Mouse (Mus musculus) T-cell, adult 2 months (primary cell): ENCODE measurements around the gene Traf3ip3.

Source experiments
- DNase-seq: peaks from one replicate; pipeline ENCODE4 v3.0.0; 2022; ENCODE audit warnings: low spot score

Gene Traf3ip3

DNA sequence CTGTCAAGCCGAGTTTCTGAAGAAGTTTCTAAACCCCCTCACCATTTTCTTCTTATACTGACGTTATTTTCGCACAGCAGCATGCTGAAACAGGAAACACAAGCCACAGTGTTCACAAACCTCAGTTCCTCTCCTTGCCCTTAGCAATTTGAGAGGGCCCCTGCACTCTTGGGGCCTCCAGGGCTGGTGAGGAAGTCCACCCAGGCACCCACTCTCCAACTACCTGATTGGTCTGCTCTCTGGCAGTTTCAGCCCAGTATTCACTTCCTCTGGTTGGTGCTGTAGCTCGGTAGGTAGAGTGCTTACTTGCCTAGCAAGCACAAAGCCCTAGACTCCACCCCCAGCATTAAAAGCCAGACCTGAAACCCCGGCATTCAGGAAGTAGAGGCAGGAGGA is at the start of gene Traf3ip3:
TSS of gene Traf3ip3 (minus strand) at position 321 of the 396 bp plus-strand sequence.
- peak; percentile 93 for DNase-seq

DNA sequence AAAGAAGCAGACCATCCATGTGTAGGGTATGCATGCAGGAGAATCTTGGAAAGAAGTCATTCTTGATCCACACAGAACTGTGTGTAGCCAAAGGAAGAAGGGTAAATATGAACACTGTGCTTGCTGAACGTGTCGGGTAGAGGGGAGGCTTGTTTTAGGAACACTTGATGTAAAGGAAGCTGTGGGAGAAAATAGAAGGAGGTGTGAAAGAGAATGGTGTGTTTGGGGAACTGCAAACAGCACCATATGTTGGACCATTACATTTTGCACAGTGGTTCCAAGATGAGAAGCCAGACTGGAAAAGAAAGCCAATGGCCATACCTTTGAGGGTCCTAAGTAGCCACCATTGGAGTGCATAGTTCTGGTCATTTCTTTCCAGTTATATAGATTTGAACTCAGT is 48.5 kb upstream of the Traf3ip3 start:
- DNase-seq = no peak

DNA sequence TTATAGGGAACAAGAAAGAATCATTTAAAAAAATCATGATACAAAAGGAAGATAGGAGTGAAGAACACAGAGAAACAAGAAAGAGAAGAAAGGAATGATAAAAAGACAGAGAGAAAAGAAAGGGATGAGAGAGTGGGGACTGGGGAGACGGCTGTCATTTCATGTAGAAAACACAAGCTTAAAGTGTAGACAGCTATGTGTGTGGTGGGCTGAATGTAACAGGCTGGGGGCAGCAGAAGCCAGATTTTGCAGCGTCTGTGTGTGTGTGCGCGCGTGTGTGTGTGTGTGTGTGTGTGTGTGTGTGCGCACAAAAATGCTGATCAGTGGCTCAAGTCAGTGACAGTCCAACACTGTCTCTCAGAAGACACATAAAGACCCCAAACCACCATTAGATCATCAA is 42.7 kb upstream of the Traf3ip3 start:
- no peak for DNase-seq

DNA sequence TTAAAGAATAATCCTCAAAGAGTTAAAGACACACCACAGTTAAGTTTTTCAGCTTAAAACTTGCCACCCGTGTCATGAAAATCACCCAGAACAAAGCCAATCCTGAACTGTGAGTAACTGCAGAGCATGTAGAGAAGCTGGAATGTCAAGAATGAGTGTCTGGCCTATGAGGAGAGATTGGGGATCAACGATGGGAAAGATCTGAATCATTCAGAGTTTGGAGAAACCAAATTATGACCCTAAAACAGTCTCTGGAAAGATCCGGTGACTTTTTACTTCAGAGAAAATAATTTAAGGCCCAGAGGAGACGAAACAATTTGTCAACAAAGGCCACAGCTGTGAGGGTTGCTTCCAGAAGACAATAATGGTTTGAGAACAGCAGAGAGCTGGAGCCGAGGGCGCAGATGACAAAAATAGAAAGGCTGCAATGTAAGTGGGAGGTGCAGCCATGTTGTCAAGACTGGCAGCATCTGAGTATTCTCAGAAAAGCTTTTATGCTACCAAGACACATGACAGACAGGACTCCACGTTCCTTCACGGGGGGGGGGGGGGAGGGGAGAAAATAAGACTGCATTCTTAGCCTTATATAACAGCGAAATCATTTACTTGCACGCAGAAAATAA is 42.2 kb upstream of the Traf3ip3 start:
- no peak for DNase-seq

DNA sequence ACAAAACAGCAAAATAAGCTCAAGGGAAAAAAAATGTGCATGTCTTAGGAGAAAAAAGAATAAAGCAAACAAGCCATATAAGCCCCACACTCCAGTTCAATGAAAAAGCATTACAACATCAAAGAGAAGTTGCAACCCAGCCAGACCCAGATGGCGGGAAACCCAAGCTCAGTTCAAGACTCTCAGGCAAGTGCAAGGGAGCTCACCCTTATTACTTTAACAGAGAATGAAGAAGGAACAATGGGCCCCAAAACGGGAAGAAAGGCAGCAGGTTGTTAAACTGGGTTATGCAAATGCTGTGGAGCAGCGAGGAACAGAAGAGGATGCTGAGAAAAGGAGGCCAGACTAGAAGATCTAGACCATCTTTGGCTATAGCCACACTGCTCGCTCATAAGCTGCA is 41.4 kb upstream of the Traf3ip3 start:
- no peak for DNase-seq

DNA sequence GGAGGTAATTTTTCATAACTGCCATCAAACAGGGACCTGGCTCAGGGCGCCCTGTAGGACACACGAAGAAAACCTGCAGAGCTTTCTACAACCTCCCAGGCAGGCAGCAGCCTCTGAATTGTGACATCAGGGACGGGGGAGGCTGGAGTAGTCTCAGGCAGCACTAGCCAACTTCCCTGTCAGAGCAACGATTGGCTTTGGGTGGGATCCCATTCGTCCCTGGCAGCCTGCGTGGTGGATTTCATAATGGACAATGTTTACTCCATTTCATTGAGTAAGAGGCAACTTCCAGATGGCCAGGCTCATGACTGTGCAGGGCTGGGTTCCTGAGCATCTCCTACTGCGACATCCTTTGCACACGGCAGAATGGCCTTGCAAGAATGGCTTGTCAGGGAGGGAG is 40.7 kb upstream of the Traf3ip3 start:
- DNase-seq = no peak

DNA sequence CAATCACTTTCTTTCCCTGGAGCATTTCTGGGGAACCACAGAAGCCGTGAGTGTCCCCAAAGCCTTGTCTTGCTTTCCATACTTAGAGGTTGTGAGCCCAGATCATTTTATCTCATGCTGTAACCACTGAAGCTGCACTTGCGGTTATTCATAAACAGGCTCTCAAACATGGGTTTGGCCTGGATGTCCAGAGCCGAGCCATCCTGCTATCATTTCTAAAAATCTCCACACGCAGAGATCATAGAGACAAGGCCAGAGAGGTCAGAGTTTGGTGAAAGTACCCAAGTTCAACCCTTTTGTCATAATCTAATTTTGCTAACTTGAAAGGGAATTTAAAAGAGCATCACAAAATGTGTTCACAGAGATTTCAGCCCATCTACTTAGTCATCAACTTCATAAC is 39.9 kb upstream of the Traf3ip3 start:
- no peak for DNase-seq

DNA sequence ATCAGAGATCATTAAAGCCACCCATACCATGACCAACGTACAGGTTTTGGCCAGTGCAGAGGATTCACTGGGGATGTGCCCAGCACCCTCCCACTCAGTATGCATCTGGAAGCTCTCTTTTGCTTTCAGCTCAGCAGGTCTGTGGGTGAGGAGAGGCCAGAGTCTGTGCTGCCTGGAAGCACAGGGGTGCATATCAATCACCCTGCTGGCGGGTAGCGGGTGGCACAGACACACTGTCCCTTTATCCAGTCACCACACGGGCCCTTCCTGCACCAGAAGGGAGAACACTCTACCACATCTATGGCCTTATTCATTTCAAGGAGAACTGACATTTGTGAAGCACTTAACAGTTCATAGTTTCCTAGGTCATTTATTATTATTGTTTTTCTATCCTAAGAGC is 36.9 kb upstream of the Traf3ip3 start:
- DNase-seq = no peak

DNA sequence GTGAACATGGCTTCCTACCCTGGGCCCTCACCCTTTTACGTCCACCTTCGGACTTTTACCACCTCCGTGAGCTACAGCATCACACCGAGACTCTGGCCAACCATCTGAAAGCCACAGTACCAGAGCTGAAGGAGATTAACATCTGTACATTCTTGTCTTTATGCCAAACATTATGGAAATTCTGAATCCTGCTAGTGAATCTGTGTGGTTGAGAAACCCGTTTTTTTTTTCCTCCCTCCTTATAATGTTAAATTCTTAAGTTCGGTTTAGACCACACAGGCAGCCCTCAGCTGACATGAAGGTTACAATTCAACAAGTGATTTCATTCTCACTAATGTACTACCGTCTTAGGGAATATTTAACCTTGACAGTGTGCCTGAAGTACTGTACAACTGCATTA is 33.4 kb upstream of the Traf3ip3 start:
- no peak for DNase-seq

DNA sequence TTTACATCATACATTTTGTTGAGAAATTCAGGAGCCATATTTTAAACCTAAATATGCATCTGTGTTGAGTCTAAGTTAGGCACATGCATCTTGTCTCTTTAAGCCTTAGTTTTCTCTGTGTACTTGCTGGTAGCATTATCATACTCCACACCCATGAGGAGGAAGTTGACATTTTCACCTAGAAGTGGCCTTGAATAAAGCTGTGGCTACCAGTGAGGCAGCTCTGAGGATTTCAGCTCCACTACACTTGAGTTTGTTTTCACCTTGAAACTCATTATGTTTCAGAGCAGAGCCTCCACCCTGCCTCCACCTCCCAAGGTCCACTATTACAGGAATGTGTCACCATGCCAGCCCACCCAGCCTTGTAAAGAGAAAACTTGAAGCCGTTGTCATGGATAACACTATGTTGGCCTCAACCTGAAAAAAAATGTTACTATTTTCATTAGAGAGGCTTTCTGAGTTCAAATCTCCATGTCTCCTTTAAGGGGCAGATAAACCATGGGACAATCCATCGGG is 32.7 kb upstream of the Traf3ip3 start:
- no peak for DNase-seq

DNA sequence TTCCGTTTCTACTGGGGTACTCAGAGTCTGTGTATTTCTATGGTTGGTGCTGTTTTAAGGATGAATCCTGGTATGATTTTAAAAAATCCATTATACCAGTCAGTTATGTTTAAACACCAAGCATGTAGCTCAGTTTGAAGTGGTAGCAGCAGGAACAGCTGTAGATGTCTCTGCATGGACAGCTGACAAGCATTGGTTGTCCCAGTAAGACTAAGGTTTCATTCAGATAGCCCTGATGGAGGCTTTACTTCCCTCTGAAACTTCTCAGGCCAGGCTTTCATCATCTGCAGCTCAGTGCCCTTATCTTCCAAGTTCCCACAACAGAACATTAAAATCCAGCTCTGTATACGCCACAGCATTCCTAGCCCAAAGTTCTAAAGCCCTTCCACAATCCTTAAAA is 31.2 kb upstream of the Traf3ip3 start:
- no peak for DNase-seq

DNA sequence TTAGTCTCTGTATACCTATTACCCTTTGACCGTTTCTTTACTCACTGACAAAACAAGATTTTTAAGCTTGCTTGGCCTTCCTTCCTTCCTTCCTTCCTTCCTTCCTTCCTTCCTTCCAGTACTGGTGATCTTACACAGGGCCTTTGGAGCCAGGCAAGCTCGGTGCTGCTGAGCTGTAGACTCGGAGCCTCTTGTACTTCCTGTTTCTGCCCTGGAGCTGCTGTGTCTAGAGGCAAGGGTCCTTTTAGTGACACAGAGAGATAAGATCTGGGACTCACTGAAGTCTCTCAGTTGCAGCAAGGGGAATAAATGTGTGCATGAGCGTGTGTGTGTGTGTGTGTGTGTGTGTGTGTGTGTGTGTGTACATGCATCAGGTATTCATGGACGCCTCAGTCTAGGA is 29.4 kb upstream of the Traf3ip3 start:
- no peak for DNase-seq

DNA sequence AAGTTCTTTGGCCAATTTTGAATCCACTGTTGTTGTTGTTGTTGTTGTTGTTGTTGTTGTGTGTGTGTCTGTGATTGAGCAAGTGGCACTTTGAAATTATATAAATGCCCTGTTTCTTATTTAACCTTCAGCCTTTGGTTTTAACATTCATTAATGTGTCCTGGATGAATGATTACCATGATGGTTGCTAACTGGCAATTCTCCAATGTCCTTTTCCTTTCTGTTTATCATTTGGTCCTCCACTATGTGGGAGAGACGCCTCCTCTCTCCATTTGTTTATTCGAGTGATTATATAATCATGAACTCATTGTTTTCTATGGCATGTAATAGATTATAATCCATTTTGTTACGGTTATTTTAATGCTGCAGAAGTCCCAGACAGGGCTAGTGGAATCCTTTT is 29.0 kb upstream of the Traf3ip3 start:
- no peak for DNase-seq

DNA sequence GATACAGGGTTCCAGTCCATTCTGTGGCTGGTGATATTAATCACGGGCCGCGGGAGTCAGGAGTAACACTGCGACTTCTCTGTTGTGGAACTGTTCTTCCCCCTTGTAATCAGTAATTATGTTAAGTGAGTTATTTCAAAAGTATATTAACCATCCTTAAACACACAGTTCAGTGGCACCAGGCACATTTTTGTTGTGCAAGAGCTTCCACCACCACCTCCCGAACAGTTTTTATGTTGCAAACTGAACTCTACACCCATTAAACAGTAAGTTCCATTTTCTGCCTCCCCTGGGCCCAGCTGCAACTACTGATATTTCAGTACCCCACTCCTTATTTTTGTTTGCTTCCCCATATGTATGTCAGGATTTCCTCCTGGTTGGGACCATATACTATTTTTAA is 28.1 kb upstream of the Traf3ip3 start:
- no peak for DNase-seq

DNA sequence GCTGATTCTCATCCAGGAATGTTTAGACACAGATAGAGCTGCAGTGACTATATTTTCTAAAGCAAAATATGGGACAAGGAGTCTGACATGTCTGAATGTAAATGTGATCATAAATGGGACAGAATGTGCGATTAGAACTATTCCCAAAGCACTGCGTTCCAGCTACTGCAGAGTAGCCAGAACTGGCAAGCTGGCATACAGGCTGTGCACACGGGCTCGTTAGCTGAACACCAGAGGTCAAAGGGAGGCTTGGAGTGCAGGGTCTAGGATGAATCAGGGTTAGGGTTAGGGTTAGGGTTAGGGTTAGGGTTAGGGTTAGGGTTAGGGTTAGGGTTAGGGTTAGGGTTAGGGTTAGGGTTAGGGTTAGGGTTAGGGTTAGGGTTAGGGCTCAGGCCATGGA is 26.0 kb upstream of the Traf3ip3 start:
- no peak for DNase-seq

DNA sequence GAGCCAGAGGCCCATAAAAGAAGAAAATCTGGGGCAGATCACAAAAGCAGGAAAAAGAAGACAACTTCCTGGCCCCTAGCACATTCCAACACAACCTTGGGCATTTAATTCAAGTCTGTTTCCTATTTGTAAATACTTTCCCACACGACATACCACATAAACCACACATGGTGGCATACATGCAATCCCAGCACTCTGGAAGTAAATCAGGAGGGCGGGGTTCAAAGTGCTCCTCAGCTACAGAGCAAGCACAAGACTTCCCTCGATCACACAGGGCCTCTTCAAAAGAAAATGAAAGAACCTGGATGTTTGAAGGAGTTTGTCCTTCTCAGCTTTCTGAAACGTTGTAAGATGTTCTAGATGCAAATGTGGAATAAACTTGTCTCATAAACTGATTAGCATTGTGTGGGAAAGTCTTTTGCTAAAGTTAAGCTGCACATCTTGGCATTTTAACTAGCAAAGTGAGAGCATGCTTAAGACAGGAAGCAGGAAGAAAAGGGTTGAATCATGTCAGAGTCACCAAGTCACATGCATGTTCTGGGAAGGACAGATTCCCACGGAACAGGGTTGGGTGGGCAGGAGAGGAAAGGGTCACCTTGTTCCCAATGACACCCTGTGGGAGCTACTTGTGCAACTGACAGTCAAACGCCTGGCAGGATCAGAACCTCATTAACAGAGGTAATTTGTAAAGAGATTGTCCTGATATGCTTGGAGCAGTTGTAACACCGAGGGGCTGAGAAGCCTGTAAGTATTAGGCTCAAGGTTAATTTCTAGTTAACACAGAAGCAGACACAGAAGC is 25.4 kb upstream of the Traf3ip3 start:
- no peak for DNase-seq

DNA sequence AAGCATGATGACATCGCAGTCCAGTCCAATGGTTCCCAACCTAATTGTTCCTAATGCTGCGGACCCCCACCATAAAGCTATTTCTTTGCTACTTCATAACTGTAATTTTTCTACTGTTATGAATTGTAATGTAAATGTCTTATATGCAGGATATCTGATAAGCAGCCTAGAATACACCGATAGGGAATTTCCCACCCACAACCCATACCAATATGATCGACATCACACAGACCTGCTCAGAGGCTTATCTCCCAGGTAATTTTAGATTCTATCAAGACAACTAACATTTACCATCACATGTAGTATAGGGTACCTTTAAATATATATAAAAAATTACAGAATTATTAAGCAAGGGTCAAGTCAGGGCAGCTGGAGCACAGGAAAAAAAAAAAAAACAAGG is 24.6 kb upstream of the Traf3ip3 start:
- no peak for DNase-seq

DNA sequence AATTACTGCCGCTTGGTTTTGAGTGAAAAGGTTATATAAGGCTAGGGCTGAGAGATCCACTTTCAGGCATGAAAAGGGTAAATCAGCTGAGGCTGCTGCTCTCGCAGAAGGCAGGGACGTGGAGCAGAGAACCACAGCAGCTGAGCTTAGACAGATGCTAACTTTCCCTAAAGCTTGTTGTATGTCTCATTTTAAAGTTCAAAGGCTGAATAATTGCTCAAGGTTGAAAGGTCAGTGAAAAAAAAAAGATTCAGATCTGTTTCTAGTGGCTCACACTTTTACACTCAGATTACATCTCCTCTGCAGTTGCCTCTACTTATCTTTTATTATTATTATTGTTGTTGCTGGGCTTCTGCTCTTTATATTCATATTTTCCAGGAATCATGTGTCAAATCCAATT is 24.0 kb upstream of the Traf3ip3 start:
- no peak for DNase-seq

DNA sequence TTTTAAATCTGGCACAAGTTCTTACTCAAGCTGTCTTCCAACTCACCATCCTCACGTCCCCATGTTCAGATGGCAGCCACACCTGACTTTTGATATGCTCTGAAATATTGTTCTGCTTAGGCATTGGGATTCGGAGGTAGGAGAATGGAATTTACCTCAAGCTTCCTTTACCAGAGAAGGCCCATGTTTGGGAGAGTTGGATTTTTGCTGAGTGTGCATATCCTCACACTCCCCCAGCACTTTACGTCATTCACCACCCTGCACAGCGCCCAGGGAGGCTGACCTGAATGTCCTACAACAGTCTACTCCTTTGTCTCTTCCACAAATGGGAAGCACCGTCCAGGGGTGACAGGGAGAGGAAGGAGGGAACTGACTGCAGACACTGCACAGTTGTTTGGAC is 18.9 kb upstream of the Traf3ip3 start:
- DNase-seq = no peak

DNA sequence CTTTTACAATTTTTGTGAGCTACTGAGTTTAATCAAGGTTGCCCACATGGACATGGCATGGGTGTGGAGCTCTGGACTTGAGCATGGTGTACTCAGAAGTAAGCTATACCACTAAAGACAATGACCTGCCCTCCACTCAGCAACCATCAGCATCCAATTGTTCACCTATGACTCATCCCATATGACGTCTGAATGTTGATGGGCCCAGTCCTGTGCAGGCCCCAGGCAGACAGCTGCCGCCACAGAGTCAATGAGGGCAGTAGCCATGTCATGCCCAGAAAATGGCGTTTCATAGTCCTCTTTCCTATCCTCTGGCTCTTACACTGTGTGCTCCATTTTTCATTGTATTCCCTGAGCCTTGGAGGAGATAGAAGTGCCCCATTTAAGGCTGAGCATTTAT is 14.5 kb upstream of the Traf3ip3 start:
- DNase-seq = no peak

DNA sequence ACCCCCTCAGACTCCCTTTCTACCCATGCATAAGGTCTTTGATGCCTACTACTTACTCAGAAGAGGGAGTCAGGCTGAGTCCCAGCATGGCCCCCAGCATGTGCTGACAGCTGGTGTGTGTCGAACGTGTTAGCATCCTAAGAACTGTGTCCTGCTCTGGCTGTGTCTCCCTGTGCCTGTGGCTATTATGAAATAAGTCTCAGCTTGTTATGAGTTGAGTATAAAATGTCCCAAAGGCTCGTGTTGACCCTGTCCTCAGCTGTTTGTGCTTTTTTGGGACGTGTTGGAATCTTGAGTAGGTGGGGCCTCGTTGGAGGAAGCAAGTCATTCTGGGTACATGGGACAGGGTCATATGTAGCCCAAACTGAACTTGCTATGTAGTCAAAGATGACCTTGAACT is 12.6 kb upstream of the Traf3ip3 start:
- DNase-seq = no peak

DNA sequence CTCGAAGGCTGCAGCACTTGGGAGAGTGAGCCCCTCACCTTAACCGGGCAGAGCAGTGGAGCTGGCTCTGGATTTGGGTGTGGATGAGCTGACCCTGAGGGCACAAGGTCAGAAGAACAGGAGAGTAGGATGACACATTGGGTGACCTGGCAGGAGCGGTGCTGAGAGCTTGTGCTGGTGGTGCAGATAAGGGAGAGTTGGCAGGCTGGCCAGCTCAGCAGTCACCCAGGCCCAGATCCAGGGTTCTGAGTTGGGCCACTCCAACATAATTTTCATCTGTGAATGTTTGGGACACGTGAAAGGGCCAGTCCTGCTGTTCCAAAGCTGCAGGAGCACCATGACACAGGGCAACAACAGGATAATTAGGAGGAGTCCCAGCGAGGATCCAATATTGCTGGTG is 9.9 kb upstream of the Traf3ip3 start:
- no peak for DNase-seq

DNA sequence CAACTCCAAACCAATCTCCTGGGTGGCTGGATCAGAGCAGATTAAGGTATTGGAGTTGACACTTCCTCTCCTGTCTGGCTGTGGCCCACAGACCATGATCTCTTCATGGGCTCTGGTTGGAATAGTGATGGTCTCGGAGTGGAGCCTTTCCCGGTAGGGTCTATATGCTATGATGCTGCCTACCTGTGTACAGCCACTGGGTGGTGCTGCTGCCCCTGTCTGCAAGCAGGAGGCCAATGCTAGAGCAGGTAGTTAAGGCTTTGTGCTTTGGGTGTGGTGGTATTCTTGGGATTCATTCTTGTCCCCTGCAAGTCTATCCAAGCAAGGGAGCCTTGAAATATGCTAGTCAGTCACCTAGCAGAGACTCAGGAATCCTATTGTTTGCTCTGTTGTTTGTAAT is 6.7 kb upstream of the Traf3ip3 start:
- peak; percentile 72 for DNase-seq

DNA sequence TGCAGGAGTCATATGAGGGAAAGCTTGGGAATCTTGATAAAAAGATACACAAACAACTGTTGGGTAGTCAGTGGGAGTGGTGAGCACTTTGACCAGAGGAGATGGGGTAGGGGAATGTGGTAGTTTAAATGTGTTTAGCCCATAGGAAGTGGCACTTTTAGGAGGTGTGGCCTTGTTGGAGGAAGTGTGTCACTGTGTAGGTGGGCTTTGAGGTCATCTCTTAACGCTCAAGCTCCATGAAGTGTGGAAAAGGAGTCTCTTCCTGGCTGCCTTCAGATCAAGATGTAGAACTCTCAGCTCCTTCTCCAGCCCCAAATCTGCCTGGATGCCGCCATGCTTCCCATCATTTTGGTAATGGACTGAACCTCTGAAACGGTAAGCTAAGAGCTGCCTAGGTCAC is 6.0 kb upstream of the Traf3ip3 start, which contains the start of gene Lamb3:
TSS of gene Lamb3 (plus strand) at position 197 of the 400 bp plus-strand sequence.
- DNase-seq = peak; percentile 47
